In the genomic region with DNA sequence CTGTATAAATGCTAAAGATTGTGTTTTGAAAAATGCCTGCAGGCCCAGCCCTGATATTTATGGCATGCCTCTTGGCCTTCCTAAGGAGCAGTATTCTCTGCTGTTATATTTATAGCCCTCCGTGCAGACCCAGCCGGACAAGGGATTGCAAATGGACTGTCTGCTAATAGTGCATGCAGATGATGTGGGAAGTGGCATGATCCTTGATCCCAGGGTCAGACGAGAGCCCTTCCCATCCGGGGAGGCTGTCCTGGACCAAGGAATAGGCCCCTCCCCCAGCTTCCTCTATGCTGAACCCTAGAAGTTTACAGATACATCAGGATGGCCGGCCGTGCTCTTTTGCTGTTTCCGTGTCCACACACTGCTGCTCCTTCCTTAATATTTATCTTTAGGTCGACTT, we compare ENCODE assay signal across 18 mouse cellular contexts. TPM values are rescaled to one million over a fixed set of nuclear protein-coding genes. Genes with fewer than 3 reads are reported as not detected.
DNase-seq lines count a peak whose midpoint lies in the region; ATAC-seq and TF ChIP-seq lines count a peak whose summit lies in the region.
"Had no signal": no experiment of that assay in that cellular context is flagged by ENCODE, and none has a peak within 500 bp of the region (broad histone marks: within the 10 kb centered on the region; RNA-seq: fewer than 3 reads in every experiment).

No protein-coding gene starts in this region.

- DNase-seq in heart, embryonic 10.5 days (ENCODE audit: low spot score), result no peak
- DNase-seq in heart, adult 2 months, result no peak
- DNase-seq in heart, postnatal 14 days, result peak; percentile 9 to 16
- no peak for DNase-seq in liver, embryonic 14.5 days (ENCODE audit: low read depth in 3 of 3, low spot score in 3 of 3)
- no peak for DNase-seq in spleen, postnatal 36 days (ENCODE audit: low spot score in 2 of 2)
- no peak for DNase-seq in left cerebral cortex, postnatal 4 days
- DNase-seq in urinary bladder, postnatal 36 days (ENCODE audit: low spot score in 2 of 2), result no peak
- DNase-seq: cerebellum, postnatal 10 days; gastrocnemius, postnatal 10 days; thymus, postnatal 4 days had no signal

- intact Hi-C loops in heart, adult 2 months (cut with DNase I), result loop anchor here (1.0 to 5.0 kb wide), 2 partner anchors 66 to 186 kb away; no protein-coding TSS in a partner anchor
- intact Hi-C loops in heart, postnatal 14 days (cut with DNase I), result loop anchor here (5.0 kb wide), 1 partner anchor 141 kb away; no protein-coding TSS in a partner anchor
- intact Hi-C loops in left cerebral cortex, postnatal 4 days (cut with DNase I), result no loop called here

- H3K9ac ChIP-seq in heart, adult 2 months (ENCODE audit: low read depth, low read length), result no peak overlapping the region
- H3K9ac ChIP-seq in heart, embryonic 13.5 days, result peak overlapping the region; percentile 24; the same call in 1 of the 2 replicates
- H3K9ac ChIP-seq in liver, embryonic 14.5 days (replicated peaks), result no peak overlapping the region
- H3K9ac ChIP-seq: embryonic facial prominence, embryonic 15.5 days; forebrain, embryonic 15.5 days; liver, embryonic 15.5 days; midbrain, embryonic 12.5 days; stomach, embryonic 15.5 days had no signal

- no peaks in the 10 kb centered on the region for H3K36me3 ChIP-seq in heart, embryonic 10.5 days
- H3K36me3 ChIP-seq in heart, adult 2 months (ENCODE audit: control insufficient read depth, insufficient read depth, low read length), result no peaks in the 10 kb centered on the region
- H3K36me3 ChIP-seq in heart, embryonic 13.5 days, result no peaks in the 10 kb centered on the region
- no peaks in the 10 kb centered on the region for H3K36me3 ChIP-seq in liver, embryonic 14.5 days (replicated peaks; ENCODE audit: control insufficient read depth, insufficient read depth, low read depth)
- H3K36me3 ChIP-seq: embryonic facial prominence, embryonic 15.5 days; forebrain, embryonic 15.5 days; liver, embryonic 15.5 days; midbrain, embryonic 12.5 days; stomach, embryonic 15.5 days had no signal

- 48% methylated on average over 8 of the region's 8 CpGs for WGBS in heart, embryonic 10.5 days
- 26% methylated on average over 8 of the region's 8 CpGs for WGBS in heart, adult 2 months
- 37% methylated on average over 8 of the region's 8 CpGs for WGBS in heart, embryonic 13.5 days
- 65% methylated on average over 8 of the region's 8 CpGs for WGBS in liver, embryonic 14.5 days (ENCODE audit: insufficient replicate concordance)

- TF ChIP-seq EP300 in heart, adult 2 months (IDR thresholded peaks at IDR 0.05; ENCODE audit: insufficient read depth, low read depth, low read length), result no peak
- TF ChIP-seq EP300 in liver, embryonic 14.5 days (IDR thresholded peaks at IDR 0.05; ENCODE audit: low read depth), result no peak

- peak overlapping the region; percentile 56; the same call in 1 of the 2 replicates for H3K27ac ChIP-seq in heart, embryonic 10.5 days
- no peak overlapping the region for H3K27ac ChIP-seq in heart, adult 2 months
- H3K27ac ChIP-seq in heart, embryonic 13.5 days (replicated peaks), result peak overlapping the region; percentile 59
- H3K27ac ChIP-seq in liver, embryonic 14.5 days, result no peak overlapping the region
- H3K27ac ChIP-seq: embryonic facial prominence, embryonic 15.5 days; forebrain, embryonic 15.5 days; liver, embryonic 15.5 days; midbrain, embryonic 12.5 days; stomach, embryonic 15.5 days had no signal

- TF ChIP-seq CTCF in heart, adult 2 months (IDR thresholded peaks at IDR 0.05), result no peak
- TF ChIP-seq CTCF in liver, embryonic 14.5 days (IDR thresholded peaks at IDR 0.05; ENCODE audit: low read depth), result no peak

- H3K4me2 ChIP-seq in heart, embryonic 13.5 days, result no peak overlapping the region
- H3K4me2 ChIP-seq in liver, embryonic 14.5 days (ENCODE audit: low read depth), result no peak overlapping the region
- H3K4me2 ChIP-seq: embryonic facial prominence, embryonic 15.5 days; forebrain, embryonic 15.5 days; liver, embryonic 15.5 days; midbrain, embryonic 12.5 days; stomach, embryonic 15.5 days had no signal

- no peaks in the 10 kb centered on the region for H3K27me3 ChIP-seq in heart, embryonic 10.5 days (ENCODE audit: insufficient read depth, poor library complexity, severe bottlenecking)
- H3K27me3 ChIP-seq in heart, adult 2 months (ENCODE audit: control insufficient read depth, insufficient read depth, low read length), result no peaks in the 10 kb centered on the region
- H3K27me3 ChIP-seq in heart, embryonic 13.5 days (replicated peaks), result no peaks in the 10 kb centered on the region
- H3K27me3 ChIP-seq in liver, embryonic 14.5 days (ENCODE audit: control insufficient read depth, insufficient read depth, low read length), result no peaks in the 10 kb centered on the region
- H3K27me3 ChIP-seq: embryonic facial prominence, embryonic 15.5 days; forebrain, embryonic 15.5 days; liver, embryonic 15.5 days; midbrain, embryonic 12.5 days; stomach, embryonic 15.5 days had no signal

- TF ChIP-seq POLR2A in heart, adult 2 months (IDR thresholded peaks at IDR 0.05; ENCODE audit: insufficient read depth, low read depth, low read length), result no peak

- H3K4me3 ChIP-seq in heart, embryonic 10.5 days, result no peak overlapping the region
- no peak overlapping the region for H3K4me3 ChIP-seq in heart, adult 2 months
- no peak overlapping the region for H3K4me3 ChIP-seq in heart, embryonic 13.5 days
- no peak overlapping the region for H3K4me3 ChIP-seq in liver, embryonic 14.5 days (ENCODE audit: insufficient read depth in 1 of 2, low read depth in 2 of 2, low read length in 2 of 2)
- H3K4me3 ChIP-seq: embryonic facial prominence, embryonic 15.5 days; forebrain, embryonic 15.5 days; liver, embryonic 15.5 days; midbrain, embryonic 12.5 days; stomach, embryonic 15.5 days had no signal

- no peaks in the 10 kb centered on the region for H3K79me2 ChIP-seq in heart, adult 2 months (replicated peaks; ENCODE audit: control insufficient read depth, insufficient read depth, low read length)

- peaks cover 48% of the 10 kb centered on the region for H3K4me1 ChIP-seq in heart, embryonic 10.5 days
- H3K4me1 ChIP-seq in heart, adult 2 months (ENCODE audit: control insufficient read depth, insufficient read depth, low read length), result peaks cover 10% of the 10 kb centered on the region; the same call in 1 of the 2 replicates
- peaks cover 62% of the 10 kb centered on the region for H3K4me1 ChIP-seq in heart, embryonic 13.5 days
- peaks cover 0 to 3% of the 10 kb centered on the region in 2 experiments; a peak in 1 of 4 replicates for H3K4me1 ChIP-seq in liver, embryonic 14.5 days (replicated peaks; ENCODE audit: control insufficient read depth in 2 of 2, insufficient read depth in 2 of 2, low read length in 1 of 2)
- H3K4me1 ChIP-seq: liver, embryonic 15.5 days; midbrain, embryonic 12.5 days had no signal

- no peaks in the 10 kb centered on the region for H3K9me3 ChIP-seq in heart, embryonic 10.5 days
- H3K9me3 ChIP-seq in heart, embryonic 13.5 days, result no peaks in the 10 kb centered on the region
- H3K9me3 ChIP-seq in liver, embryonic 14.5 days (ENCODE audit: control insufficient read depth, low read length), result no peaks in the 10 kb centered on the region
- H3K9me3 ChIP-seq: embryonic facial prominence, embryonic 15.5 days; forebrain, embryonic 15.5 days; liver, embryonic 15.5 days; midbrain, embryonic 12.5 days; stomach, embryonic 15.5 days had no signal

- no peak for ATAC-seq in heart, embryonic 13.5 days (ENCODE audit: extremely low read depth, insufficient number of reproducible peaks, low FRiP score, low TSS enrichment)
- ATAC-seq in liver, embryonic 14.5 days (ENCODE audit: insufficient read depth), result 0 out of 2 replicates have a peak, but pooled peaks have one; percentile 18
- ATAC-seq: activated CD4-positive, CD25-positive, alpha-beta regulatory T cell, adult 4 months; forebrain, embryonic 15.5 days; hindbrain, embryonic 16.5 days had no signal

RNA-seq across cellular contexts. Expression of gene Lrrc18, which starts 32.5 kb away (rescaled TPM):
- 0.23 and 0.39 TPM in 2 replicates for polyA plus RNA-seq in heart, embryonic 10.5 days (2016; fragmentation: Nextera tagmentation; extraction: Ambion mirVana)
- total RNA-seq in heart, adult 2 months (2021), result under 1 TPM; 0.25 to 0.50 TPM
- 0.55 and 0.61 TPM in 2 replicates for polyA plus RNA-seq in heart, adult 2 months (2012; rRNA removed)
- polyA plus RNA-seq in heart, embryonic 13.5 days (2015; fragmentation: Nextera tagmentation; extraction: Ambion mirVana), result 0.17 TPM in 2 replicates
- under 1 TPM; 0.17 to 0.60 TPM for total RNA-seq in heart, postnatal 14 days (2021)
- 0.02 and 0.03 TPM in 2 replicates for polyA plus RNA-seq in liver, embryonic 14.5 days (2012; rRNA removed)
- 0.08 TPM in 1 of 2 replicates, not detected in the other for polyA plus RNA-seq in liver, embryonic 14.5 days (2014; fragmentation: Nextera tagmentation; extraction: Ambion mirVana)
- under 1 TPM; 0.34 to 0.52 TPM for total RNA-seq in left cerebral cortex, postnatal 4 days (2021)

Comparison
In these comparisons a context has a peak if more than half of its experiments do, and no peak if none do; other contexts are left out.
1. DNase-seq: peak in heart, postnatal 14 days (2 of 2); none in heart, embryonic 10.5 days (single experiment), heart, adult 2 months (0 of 2), liver, embryonic 14.5 days (0 of 3), spleen, postnatal 36 days (0 of 2), left cerebral cortex, postnatal 4 days (single experiment) and urinary bladder, postnatal 36 days (0 of 2).
2. H3K27ac ChIP-seq: peak in heart, embryonic 10.5 days (single experiment) and heart, embryonic 13.5 days (single experiment); none in heart, adult 2 months (single experiment) and liver, embryonic 14.5 days (single experiment).